Mouse (Mus musculus) CD4-positive, CD25-positive, alpha-beta regulatory T cell, adult 4 months (primary cell): ENCODE results near the gene Rarres1. TPM values are rescaled to one million over a fixed set of nuclear protein-coding genes. Genes with fewer than 3 reads are reported as not detected.

Source experiments
- ATAC-seq: one replicate; pipeline ENCODE4 v1.8.0; 2017
- polyA plus RNA-seq, 2 experiments: library from polyadenylated mRNA; unstranded; fragments of 100-300 nt; shearing (Covaris generic); gene quantifications; one replicate each; pipeline ENCODE4 v1.2.1; 2017

Rarres1 gene
- polyA plus RNA-seq: not detected

DNA sequence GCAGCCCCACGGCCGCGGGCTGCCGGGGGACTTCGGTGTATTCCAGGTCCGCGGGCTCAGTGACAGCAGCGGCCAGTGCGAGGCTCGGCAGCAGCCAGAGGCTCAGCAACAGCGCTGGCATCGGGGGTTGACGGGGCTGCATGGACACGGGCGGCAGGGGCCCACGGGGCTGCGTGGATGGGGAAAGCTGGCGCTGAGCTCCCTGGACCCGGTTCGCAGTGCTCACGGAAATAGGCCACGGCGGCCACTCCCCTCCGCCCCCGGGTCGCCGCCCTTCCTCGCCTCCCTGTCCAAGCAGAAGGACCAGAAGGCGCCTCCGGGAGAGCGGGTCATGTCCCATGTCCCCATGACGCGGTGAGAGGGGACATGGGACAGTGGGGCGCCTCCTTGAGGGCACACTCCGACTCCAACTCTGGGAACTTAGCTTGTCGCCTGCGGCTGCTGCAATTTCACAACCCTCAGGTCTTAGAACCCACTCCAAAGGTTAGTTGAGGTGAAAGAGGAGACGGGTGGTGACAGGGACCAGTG, at the start of gene Rarres1:
Rarres1 (minus strand) TSS at position 250 of the 528 bp plus-strand sequence.
- ATAC-seq: no peak

DNA sequence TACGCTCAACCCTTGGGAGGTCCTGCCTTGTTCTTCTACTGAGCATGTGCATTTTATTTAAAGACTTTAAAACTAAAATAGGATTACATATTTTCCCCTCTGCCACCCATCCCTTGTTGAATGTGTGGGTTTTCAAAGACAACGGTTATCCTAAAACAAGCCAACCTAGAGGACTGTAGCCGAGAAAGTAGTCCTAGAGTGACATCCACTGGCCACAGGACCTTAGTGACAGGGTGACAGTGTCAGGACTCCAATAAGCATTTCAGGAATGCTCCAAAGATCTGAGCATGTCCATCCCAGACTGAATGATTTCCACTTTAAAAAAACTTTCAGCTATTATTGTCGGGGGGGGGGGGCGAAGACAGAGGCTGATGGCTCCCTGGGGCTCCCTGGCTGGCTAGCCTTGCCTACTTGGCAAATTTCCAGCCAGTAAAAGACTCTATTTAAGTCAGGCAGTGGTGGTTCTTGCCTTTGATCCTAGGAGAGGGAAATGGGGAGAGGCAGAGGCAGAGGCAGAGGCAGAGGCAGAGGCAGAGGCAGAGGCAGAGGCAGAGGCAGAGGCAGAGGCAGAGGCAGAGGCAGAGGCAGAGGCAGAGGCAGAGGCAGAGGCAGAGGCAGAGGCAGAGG, 49.5 kb upstream of the Rarres1 start:
- ATAC-seq: no peak

DNA sequence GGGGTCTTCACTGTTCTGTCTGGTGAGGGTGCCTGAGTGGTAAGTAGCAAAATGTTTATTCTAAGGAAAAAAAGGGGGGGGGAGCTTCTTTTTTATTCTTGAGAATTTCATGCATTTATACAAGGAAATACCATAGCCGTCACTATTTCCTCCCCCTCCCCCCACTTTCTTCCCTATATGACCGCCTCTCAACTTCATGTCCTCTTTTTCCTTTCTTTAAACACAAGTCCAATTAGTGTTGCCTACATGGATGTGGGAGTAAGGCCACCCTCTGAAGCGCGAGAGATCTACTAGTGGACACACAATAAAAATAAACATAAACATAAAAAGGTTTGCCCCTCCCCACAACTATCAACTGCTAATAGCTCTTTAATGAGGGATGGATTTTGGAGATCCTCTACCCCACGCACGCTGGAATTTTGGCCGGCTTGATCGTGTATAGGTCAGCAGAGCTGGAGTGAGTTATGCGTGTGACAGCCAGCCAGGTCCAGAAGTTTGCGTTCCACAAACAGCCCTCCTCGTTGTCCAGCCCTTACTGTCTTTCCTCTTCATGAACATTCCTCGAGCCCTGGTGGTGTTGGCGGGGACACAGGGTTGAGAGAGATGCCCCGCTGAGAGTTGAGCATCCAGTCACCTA, 42.5 kb upstream of the Rarres1 start:
- ATAC-seq: no peak

DNA sequence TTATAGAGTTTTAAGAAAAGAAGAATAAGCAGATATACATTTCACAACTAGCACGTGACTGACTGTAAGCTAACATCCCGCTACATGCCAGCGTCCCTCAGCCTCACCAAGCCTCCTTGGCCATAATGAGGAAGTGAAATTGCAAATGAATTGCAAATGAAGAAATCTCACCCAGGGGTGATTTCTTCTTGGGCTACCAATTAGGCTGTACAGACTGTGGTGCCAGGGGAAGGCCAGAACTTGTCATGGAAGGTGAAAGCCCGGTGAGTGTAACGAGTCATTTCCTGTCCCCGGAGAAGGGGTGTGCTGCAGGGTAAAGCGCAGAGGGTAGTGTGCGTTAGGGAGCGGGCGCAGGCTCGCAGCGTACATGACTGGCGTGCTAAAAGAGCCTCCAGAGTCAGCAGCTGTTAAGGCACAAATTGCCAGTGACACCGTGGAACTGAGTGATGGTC, 41.9 kb upstream of the Rarres1 start:
- peak; percentile 70 for ATAC-seq

DNA sequence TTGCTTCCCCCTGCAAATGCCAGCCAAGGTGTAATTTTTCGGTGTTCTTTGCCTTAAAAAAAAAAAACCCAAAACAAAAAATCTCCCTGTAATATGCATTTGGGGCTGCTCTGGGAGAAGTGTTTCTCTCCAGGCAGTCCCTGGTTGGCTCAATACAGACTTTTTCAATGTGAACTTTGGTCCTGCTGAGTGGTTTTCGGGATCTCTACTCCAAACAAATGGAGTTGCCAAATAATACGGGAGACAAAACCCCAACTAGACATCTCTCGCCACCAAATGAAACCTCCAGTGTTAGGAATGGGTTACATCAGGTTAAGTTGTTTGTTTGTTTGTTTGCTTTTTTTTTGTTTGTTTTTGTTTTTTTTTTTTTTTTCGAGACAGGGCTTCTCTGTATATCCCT, 39.9 kb upstream of the Rarres1 start:
- ATAC-seq: no peak

DNA sequence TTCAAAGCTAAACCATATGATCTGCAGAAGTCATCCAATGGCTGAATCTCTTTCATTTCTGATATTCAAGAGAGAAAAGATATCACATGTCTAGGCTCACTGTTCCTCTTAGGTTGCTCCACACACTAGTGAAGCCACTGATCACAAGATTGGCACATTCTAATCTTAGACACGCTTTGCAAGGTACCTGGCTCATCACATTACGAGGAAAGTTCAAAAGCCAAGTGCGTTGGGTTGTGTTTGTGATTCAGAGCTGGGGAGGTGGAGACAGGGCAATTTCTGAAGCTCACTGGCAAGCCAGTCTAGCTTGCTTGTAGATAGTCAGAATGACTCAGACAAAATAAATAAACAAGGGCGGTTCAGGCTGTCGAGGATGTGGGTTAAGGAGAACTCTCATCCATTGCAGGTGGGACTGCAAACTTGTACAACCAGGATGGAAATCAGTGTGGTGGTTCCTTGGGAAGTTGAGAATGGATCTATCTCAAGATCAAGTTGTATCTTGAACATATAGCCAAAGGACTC, 38.7 kb upstream of the Rarres1 start:
- ATAC-seq: no peak

DNA sequence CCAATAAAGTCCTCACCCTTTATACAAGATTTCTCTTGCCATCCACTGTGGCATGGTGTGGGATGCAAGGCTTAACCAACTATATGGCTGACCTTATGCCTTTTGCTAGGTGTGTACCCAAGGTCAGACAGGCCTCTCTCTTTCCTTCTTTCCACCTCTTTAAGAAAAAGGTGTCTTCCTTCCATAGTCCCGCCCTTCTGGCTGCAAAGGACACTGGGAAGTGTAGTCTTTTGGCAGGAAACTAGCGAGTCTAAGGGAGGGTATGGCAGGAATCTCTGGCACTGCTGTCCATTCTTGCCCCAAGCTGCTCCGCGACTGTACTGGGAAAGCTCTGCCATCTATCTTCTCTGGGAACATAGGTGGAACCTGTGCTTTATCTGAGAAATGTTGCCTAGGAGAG, 38.0 kb upstream of the Rarres1 start:
- ATAC-seq: no peak

DNA sequence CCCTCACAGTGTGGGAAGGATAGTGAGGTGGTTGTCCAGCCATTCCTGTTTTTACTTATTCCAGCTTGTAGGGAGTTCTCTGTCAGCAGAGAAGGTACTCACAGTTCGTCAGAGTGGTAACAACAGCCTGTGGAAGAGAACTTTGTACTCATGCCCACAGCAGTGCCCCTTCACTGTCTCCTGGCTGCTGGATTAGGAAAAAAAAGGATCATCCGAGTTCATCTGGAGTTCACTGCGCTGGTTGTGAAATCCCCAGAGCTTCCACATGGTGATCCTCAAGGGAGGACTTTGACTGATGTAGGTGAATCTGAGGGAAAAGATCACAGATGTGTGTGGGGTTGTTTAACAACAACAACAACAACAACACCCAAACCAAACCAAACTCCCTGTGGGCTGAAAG, 35.9 kb upstream of the Rarres1 start:
- no peak for ATAC-seq

DNA sequence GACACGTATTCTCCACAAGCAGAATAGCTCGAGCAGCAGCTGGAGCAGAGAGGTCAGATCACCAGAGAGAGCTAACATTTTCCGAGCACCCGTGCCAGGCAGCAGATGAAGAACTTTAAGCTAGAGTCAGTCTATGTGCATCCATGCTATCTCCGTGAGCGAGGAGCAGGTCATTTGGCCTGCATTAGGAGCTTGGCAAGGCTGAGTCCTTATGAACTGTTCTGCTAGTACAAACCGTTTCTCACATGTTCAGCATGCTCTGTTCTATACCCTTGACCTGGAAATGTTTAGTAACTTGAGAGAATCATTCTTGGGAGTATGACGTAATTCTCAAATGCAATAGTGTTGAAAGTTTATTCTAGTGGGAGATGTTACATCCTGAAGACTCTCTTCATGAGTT, 28.3 kb upstream of the Rarres1 start:
- no peak for ATAC-seq

DNA sequence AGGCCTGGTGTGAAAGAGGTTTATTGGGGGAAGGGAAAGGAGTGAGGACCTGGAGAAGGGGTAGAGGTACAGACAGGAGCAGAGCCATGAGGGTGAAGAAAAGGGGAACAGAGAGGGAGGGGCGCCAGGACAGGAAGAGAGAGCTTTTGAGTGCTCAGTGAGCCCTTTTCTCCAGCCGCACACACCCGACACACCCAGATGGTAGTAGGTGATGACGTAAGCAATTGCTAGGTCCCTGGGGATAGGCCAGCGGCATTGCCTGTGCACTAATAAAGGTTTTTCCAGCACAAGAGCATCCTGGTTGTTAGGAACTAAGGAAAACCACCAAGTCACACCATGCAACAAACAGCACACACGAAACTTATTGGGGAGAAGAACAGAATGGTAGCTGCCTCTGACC, 9.4 kb upstream of the Rarres1 start:
- ATAC-seq: no peak

DNA sequence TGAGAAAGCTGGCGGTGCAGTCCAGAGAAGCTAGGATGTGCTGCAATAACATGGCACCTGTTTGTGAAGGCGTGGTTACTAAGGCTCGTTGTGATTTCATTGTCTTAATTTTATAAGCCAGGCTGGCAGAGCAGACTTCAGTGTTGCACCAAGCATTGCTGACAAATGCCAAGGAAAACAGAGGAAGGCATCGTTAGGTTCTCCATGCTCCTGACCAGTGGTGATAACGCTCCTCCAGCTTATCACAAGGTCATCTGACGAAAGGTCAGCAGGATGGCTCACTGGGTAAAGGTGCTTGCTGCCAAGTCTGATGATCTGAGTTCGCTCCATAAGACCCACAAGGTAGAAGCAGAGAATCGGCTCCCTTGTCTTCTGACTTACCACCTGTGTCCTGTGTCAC, 7.4 kb upstream of the Rarres1 start:
- ATAC-seq: no peak

DNA sequence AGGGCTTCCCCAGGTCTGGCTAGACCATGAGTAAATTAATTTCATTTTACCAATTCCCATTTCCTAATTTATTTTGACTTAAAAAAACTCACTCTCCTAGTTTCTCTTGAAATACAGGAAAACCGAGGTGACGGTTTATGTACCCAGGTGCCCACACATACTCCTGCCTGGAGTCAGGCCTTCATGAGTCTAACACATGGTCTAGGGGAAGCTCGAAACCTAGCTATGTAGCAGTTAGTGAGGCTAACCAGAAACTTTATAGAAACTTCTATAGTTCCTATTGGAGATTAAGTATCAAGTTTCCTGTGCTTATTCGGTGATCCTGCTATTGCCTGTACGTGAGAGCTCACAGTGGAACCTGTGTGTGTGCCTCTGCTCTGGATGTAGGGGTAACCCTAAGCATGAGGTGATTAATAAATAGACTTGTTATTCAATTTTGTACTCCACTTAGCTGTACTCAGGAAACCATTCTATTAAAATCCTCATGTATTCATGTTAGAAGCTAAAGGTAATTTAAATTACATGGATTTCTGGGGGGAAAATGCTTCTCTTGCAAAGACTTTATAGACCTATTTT, 5.3 kb upstream of the Rarres1 start:
- no peak for ATAC-seq

DNA sequence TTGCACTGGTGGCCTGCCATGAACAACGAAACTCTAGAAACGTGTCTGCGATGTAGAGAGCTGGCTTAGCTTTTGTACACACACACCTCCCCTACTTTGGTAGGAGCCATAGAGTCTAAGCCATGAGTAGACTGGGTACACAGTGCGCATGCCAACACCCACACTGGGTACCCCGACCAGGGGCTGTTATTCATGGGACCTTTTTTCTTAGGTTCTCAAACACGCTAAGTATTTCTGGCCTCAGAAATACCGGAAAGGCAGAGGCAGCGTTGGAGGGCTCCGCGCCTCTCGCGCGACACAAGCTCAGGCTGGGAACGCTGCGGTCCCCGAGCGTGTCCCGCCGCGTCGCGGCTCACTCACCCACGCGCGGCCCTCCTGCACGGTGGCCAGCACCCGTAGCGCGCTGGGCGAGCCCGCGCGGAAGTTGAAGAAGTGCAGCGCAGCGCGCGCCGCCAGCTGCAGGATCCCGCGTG, 486 bp downstream of the Rarres1 start:
- ATAC-seq: no peak

DNA sequence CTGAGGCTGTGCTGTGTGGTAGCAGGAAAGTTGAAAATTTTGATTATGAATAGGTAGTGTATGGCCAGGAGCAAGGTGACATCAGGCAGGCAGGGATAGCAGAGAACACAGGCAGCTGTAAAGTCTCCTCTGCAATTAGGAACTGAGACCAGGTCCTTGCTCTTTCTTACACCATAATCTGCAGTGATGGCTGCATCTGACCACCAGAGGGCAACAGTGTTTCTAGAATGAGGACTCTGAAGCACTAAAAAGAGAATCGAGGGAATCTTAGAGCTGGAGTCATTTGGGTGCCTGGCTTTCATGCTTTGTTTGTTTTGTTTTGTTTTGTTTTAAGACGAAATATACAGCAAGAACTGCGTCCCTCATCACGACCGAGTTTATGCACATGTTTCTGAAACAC, 2.5 kb downstream of the Rarres1 start:
- ATAC-seq: peak; percentile 47

DNA sequence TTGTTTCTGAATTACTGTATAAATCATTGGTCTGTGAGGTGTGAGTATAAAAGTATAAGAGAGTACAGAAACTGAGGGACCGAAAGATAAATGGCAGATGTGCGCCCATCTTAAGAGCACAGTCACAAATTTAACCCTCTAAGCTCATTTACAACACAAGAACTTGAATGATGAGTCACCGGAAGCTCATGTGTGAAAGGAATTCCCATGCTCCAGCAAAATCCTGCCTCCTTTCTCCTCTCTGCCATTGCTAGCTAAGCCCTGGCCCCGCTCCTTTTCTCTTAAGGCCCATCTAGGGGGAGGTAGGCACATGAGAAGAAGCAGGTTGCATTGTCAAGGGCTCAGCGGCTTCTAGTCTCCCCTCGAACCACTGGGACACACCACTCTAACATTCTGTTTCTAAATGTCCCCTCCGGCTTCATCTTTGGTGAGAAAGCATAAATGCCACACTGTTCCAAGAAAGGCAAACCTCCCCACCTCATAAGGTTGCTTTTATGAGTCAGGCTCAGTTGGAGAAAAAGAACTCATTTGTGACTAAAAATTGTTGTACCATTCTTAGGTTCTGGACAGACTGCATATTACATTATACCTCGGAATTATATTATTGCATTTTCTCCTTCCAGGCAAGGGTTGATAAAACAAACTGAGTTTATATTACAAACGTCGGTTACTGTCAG, 7.0 kb downstream of the Rarres1 start:
- ATAC-seq: no peak

DNA sequence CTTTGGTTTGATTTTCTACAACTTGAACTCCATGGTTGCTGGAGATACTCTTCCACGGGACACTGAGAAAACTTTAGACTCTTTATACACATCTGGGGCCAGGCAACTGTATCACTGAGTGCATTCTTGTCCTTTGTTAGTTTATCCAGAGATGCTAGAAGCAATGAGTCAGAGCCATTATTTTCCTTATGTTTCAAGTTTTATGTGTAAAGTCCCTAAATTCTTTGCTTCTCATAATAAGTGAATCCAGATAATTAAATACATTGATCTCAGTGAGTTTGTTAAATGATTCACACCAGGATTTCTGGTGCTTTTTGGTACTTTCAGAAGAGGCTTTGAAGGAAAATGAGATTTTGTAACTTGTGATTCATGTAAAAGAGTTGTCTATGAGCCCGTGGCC, 10.0 kb downstream of the Rarres1 start:
- ATAC-seq: no peak

DNA sequence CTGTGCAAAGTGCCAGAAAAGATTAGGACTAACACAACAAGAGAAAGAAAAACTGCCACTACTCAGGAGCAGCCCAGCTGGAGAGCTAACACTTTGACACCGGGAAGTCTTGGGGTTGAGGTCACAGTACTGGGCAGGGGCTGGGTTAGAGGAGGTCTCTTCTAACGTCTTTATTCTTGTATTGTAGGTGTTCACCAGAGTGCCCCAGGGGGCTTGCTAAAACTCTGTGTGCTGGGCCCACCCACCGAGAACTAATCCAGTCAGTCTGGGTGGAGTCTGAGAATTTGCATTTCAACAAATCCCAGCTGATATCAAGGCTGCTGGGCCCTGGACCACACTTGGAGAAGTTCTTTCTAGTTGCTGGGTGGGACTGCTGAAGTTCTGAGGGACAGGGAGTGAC, 11.4 kb downstream of the Rarres1 start:
- ATAC-seq: no peak

DNA sequence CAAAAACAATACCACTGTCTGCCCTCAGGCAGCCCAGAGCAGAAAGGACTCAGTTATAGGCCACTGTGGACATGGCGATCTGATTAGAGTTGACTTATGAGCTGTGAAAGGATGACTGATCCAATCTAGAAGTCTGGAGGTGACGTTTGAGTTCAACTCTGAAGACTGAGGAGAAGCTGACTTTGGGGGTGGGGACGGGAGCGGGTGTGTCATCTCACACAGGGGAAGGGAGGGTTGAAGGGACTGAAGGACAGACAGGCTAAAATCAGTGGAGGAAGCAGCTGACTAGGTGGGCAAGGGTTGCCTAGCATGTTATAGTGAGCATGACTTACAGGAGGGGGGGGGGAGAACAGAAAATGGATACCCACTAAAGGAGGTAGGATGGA, 15.9 kb downstream of the Rarres1 start:
- ATAC-seq: no peak

DNA sequence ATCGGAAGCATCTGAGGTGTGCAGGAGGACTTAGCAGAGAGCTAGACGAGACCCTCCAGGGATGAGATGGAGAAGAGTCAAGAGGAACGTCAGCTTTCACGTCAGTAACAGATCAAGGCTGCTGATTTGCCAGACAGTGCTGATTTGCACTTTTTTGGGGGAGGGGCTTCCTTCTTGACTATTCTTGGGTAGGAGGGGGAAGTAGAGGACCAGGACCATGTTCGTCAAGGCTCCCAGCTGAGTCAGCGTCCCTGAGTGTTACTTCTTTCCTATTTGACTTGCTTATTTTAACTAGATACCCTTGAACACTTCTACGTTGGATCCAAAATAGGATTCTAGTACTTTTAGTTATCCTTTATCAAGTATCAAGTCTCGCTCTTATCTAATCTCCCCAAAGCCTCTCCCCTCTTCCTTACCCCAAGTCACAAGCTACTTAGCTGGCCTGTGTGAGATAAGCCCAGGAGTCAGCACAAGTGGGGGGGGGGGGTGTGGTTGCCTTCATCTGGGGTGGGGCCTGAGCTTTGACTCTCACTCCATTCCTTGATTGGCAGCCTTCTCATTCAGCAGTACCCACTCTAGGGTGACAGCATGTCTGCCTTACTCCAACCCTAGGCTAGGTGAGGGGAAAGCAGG, 16.4 kb downstream of the Rarres1 start:
- no peak for ATAC-seq

DNA sequence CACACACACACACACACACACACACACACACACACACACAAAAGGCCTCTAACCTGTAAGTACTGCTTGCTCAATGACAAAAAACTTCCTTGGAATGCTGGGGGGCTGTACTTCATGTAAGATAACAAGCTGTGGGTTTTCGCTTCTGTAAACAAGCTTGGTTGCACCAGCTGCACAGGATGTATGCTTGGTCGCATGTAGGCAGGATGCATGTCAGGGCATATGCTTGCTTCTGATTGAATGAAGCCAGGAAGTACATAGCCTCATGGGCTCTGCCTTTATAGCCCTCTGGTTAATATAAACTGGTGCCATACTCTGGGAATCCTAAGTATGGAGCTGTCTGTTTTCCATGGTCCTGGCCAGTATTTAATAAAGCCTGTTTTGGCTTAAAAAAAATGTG, 17.3 kb downstream of the Rarres1 start:
- no peak for ATAC-seq

DNA sequence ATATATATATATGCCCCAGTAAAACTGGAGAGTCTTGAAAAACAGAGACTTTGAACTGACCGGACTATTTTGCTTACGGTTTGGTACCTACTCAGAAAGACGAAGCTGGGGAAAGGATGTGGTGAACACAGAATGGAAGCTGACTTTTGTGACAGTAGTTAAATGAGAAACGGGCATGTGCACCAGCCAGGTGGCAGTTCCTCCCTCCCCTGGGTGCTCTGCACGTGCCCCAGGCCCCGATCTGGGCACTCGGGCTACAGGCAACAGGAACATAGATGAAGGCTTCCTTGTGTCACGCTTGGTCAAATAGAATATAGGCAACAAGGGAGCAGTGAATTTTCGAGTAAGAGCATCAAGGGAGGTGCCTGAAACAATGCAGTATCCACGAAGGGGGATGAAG, 19.0 kb downstream of the Rarres1 start:
- ATAC-seq: no peak

DNA sequence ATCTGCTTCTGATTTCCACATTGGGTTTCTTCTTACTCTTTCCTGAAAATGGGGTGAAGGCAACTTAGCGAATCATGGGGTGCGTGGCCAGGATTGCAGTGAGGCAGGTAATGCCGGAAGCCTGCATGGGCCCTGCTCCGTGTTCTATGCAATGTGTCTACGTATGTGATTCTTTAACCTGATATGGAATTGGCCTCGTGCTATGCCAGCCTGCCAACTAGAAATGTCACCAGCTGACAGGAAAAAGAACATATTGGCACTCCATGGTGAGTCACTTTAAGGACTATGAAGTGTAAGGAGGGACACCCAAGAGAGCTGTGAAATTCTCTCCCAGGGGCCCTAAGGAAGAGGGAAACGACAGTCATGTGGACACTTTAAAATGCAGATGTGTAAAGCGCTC, 22.2 kb downstream of the Rarres1 start:
- ATAC-seq: no peak
